Mouse (Mus musculus): Measurements from ENCODE around the gene Pcdh15.

DNA sequence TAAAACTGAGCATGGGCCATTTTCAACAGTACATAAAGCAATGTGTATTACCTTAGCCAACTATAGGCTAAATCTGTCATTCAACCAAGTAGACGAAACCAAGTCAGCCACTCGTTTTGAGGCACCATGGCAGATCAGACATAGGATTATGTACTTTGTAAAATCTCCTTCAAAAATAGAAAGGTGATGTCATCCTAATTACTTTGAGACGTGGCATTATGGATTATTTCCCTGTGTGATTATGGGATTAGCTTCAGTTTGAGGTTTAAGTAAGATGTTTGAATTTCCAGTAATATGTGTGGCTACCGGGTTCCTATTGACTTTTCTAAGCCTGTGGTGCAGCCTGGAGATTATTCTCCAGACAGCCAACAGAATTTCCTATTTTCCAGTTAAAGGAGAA is 763.0 kb downstream of the Pcdh15 start:
- TF ChIP-seq POLR2A (IDR thresholded peaks at IDR 0.05; ENCODE audit: extremely low read depth, insufficient read depth, low read length), result no peak
- TF ChIP-seq CTCF (IDR thresholded peaks at IDR 0.05; ENCODE audit: extremely low read depth, insufficient read depth, low read length), result no peak
